In genomic region chr2:156414996-156415395, GRCm38 (mm10) we compare ENCODE assay signal across 31 mouse cellular contexts.
"Had no signal": no experiment of that assay in that cellular context is flagged by ENCODE, and none has a peak within 500 bp of the region (broad histone marks: within the 10 kb centered on the region; RNA-seq: fewer than 3 reads in every experiment).

No protein-coding gene starts in this region.

- H3K27ac ChIP-seq: heart, embryonic 10.5 days; heart, embryonic 13.5 days; heart, embryonic 15.5 days; hindbrain, embryonic 10.5 days; hindbrain, embryonic 12.5 days; hindbrain, embryonic 13.5 days; hindbrain, embryonic 14.5 days; hindbrain, embryonic 15.5 days; hindbrain, postnatal 0 days; intestine, embryonic 15.5 days; kidney, embryonic 15.5 days; kidney, postnatal 0 days had no signal

- H3K36me3 ChIP-seq: heart, embryonic 10.5 days; heart, embryonic 12.5 days; heart, embryonic 13.5 days; heart, embryonic 15.5 days; hindbrain, embryonic 10.5 days; hindbrain, embryonic 12.5 days; hindbrain, embryonic 13.5 days; hindbrain, embryonic 15.5 days; intestine, embryonic 15.5 days; kidney, embryonic 15.5 days had no signal

- H3K4me3 ChIP-seq: heart, embryonic 10.5 days; heart, embryonic 12.5 days; heart, embryonic 13.5 days; heart, embryonic 15.5 days; hindbrain, embryonic 10.5 days; hindbrain, embryonic 12.5 days; hindbrain, embryonic 13.5 days; hindbrain, embryonic 15.5 days; intestine, embryonic 15.5 days; kidney, embryonic 15.5 days; layer of hippocampus, adult 2 months had no signal

- H3K27me3 ChIP-seq: hindbrain, embryonic 15.5 days had no signal

- H3K4me2 ChIP-seq: heart, embryonic 11.5 days; heart, embryonic 12.5 days; heart, embryonic 13.5 days; heart, embryonic 15.5 days; hindbrain, embryonic 12.5 days; hindbrain, embryonic 13.5 days; hindbrain, embryonic 14.5 days; hindbrain, embryonic 15.5 days; intestine, embryonic 15.5 days; kidney, embryonic 15.5 days had no signal

- DNase-seq: heart, postnatal 10 days; heart, postnatal 14 days; heart, postnatal 36 days; heart, postnatal 4 days; kidney, adult 11 months; kidney, adult 18-20 months; kidney, adult 2 months; kidney, adult 8-10 months; kidney, adult 9 months; kidney, postnatal 10 days; kidney, postnatal 14 days; kidney, postnatal 25 days; kidney, postnatal 36 days; kidney, postnatal 4 days; layer of hippocampus, adult 9-11 months; layer of hippocampus, postnatal 36 days had no signal
